Comparison of ENCODE assay signal across 8 mouse cellular contexts in the genomic region with DNA sequence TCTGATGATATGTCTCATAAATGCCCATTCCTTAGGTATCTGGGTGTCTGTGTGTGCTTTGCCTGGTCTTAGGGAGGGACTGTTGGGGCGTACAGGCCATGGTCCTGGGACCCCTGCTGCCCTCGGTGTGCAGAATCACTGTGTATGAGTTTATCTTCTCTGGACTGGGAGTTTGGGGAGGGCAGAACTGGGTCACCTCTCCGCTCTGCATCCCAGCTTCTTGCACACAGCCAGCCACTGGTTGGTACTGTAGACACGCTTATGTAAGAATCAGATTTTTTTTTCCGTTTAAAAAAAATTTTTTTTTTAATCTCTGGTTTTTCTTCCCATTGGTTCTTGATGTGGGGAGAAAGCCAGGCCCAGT.
DNase-seq lines count a peak whose midpoint lies in the region; ATAC-seq and TF ChIP-seq lines count a peak whose summit lies in the region.
"Had no signal": no experiment of that assay in that cellular context is flagged by ENCODE, and none has a peak within 500 bp of the region (broad histone marks: within the 10 kb centered on the region; RNA-seq: fewer than 3 reads in every experiment).

No protein-coding gene starts in this region.

- peak overlapping the region; percentile 50 for H3K9ac ChIP-seq in forebrain, embryonic 14.5 days (ENCODE audit: low read length)
- no peak overlapping the region for H3K9ac ChIP-seq in intestine, postnatal 0 days (ENCODE audit: low read depth, low read length)
- H3K9ac ChIP-seq in neural tube, embryonic 13.5 days: peak overlapping the region; percentile 59

- H3K36me3 ChIP-seq in forebrain, embryonic 14.5 days (ENCODE audit: control insufficient read depth, insufficient read depth, low read length): peaks cover 9% of the 10 kb centered on the region; the same call in 1 of the 2 replicates
- H3K36me3 ChIP-seq in intestine, postnatal 0 days (ENCODE audit: control insufficient read depth, insufficient read depth): no peaks in the 10 kb centered on the region; the same call in 1 of the 2 replicates
- peaks cover 6% of the 10 kb centered on the region; the same call in 1 of the 2 replicates for H3K36me3 ChIP-seq in neural tube, embryonic 13.5 days

- DNase-seq in kidney, postnatal 10 days: peak; percentile 10
- DNase-seq in kidney, postnatal 25 days: no peak
- no peak for DNase-seq in forebrain, embryonic 14.5 days (ENCODE audit: low spot score)
- DNase-seq in cerebellum, adult 9-10 months: no peak
- DNase-seq in retina, embryonic 14.5 days (ENCODE audit: low spot score): no peak

- ATAC-seq in forebrain, embryonic 14.5 days: peak; percentile 11; the same call in 1 of the 2 replicates
- ATAC-seq in intestine, postnatal 0 days: no peak
- ATAC-seq in neural tube, embryonic 13.5 days (ENCODE audit: low read depth): peak; percentile 19; the same call in 1 of the 2 replicates
- ATAC-seq: Patski had no signal

- H3K9me3 ChIP-seq in forebrain, embryonic 14.5 days (replicated peaks; ENCODE audit: control insufficient read depth, low read length): no peaks in the 10 kb centered on the region
- no peaks in the 10 kb centered on the region for H3K9me3 ChIP-seq in intestine, postnatal 0 days (ENCODE audit: control insufficient read depth)
- H3K9me3 ChIP-seq in neural tube, embryonic 13.5 days: no peaks in the 10 kb centered on the region

- TF ChIP-seq CTCF in intestine, postnatal 0 days (IDR thresholded peaks at IDR 0.05; ENCODE audit: low read depth): no peak

- 65% methylated on average over 5 of the region's 5 CpGs for WGBS in forebrain, embryonic 14.5 days
- WGBS in intestine, postnatal 0 days: 56% methylated on average over 5 of the region's 5 CpGs
- 71% methylated on average over 5 of the region's 5 CpGs for WGBS in neural tube, embryonic 13.5 days

- H3K4me2 ChIP-seq in forebrain, embryonic 14.5 days (ENCODE audit: low read length): peak overlapping the region; percentile 51
- peak overlapping the region; percentile 60; the same call in 1 of the 2 replicates for H3K4me2 ChIP-seq in intestine, postnatal 0 days (replicated peaks; ENCODE audit: low read depth)
- peak overlapping the region; percentile 49 for H3K4me2 ChIP-seq in neural tube, embryonic 13.5 days

- peak overlapping the region; percentile 28 for H3K4me3 ChIP-seq in forebrain, embryonic 14.5 days (ENCODE audit: low read depth, low read length)
- H3K4me3 ChIP-seq in intestine, postnatal 0 days (ENCODE audit: low read depth, low read length): no peak overlapping the region
- peak overlapping the region; percentile 20 for H3K4me3 ChIP-seq in neural tube, embryonic 13.5 days

- H3K27me3 ChIP-seq in forebrain, embryonic 14.5 days (replicated peaks; ENCODE audit: control insufficient read depth, insufficient read depth, low read length): no peaks in the 10 kb centered on the region
- H3K27me3 ChIP-seq in intestine, postnatal 0 days (replicated peaks; ENCODE audit: control insufficient read depth, insufficient read depth, low read length): no peaks in the 10 kb centered on the region
- no peaks in the 10 kb centered on the region for H3K27me3 ChIP-seq in neural tube, embryonic 13.5 days
- H3K27me3 ChIP-seq: Patski had no signal

- peak overlapping the region; percentile 67 for H3K27ac ChIP-seq in forebrain, embryonic 14.5 days (ENCODE audit: low read depth, low read length)
- H3K27ac ChIP-seq in intestine, postnatal 0 days (ENCODE audit: low read depth, low read length): no peak overlapping the region
- H3K27ac ChIP-seq in neural tube, embryonic 13.5 days (replicated peaks): peak overlapping the region; percentile 86

- H3K4me1 ChIP-seq in forebrain, embryonic 14.5 days (ENCODE audit: control insufficient read depth, insufficient read depth, low read length): peaks cover 12% of the 10 kb centered on the region; the same call in 1 of the 2 replicates
- H3K4me1 ChIP-seq in intestine, postnatal 0 days (replicated peaks; ENCODE audit: control insufficient read depth, insufficient read depth, low read length): no peaks in the 10 kb centered on the region
- peaks cover 47% of the 10 kb centered on the region for H3K4me1 ChIP-seq in neural tube, embryonic 13.5 days (replicated peaks)
